Mouse (Mus musculus): ENCODE measurements at regions not wholly inside any gene's neighbourhood (a gene's known extent, or its start where the extent isn't known, plus 50 kb on each side); places are given as distances from the start of the nearest gene placed in this dataset.
A peak's percentile ranks its signal among the peaks of the same experiment; 100 is the strongest.
"Not testable (repeated sequence)": the region's sequence is repeated elsewhere in the genome, so short reads cannot be mapped to it uniquely, and the experiment has no call there.

GRCm38 (mm10) chrX:68486585-68486984 is 191.8 kb upstream of the Fmr1 start:
- intact Hi-C loops (cut with DNase I) = no loop called here

GRCm38 (mm10) chrX:68492052-68492451 is 186.3 kb upstream of the Fmr1 start:
- intact Hi-C loops (cut with DNase I); DNase-seq (ENCODE audit: low spot score in 2 of 2): not testable (repeated sequence)

More at GRCm38 (mm10) chrX:68486585-68486984, 191.8 kb upstream of the Fmr1 start:
- no peak for DNase-seq (ENCODE audit: low spot score in 2 of 2)

- no peak for DNase-seq (ENCODE audit: low spot score in 2 of 2)
- intact Hi-C loops (cut with DNase I) = no loop called here
Measured at GRCm38 (mm10) chrX:68494398-68495143, 183.8 kb upstream of the Fmr1 start.

- intact Hi-C loops (cut with DNase I) = no loop called here
- no peak for DNase-seq (ENCODE audit: low spot score in 2 of 2)
Measured at GRCm38 (mm10) chrX:68495144-68495493, 183.2 kb upstream of the Fmr1 start.

- intact Hi-C loops (cut with DNase I) = no loop called here
Measured at GRCm38 (mm10) chrX:68495751-68496150, 182.6 kb upstream of the Fmr1 start.

GRCm38 (mm10) chrX:68497886-68498285 is 180.5 kb upstream of the Fmr1 start:
- intact Hi-C loops (cut with DNase I) = no loop called here
- no peak for DNase-seq (ENCODE audit: low spot score in 2 of 2)

More at GRCm38 (mm10) chrX:68495751-68496150, 182.6 kb upstream of the Fmr1 start:
- DNase-seq (ENCODE audit: low spot score in 2 of 2) = no peak

GRCm38 (mm10) chrX:68502938-68503337 is 175.4 kb upstream of the Fmr1 start:
- no peak for DNase-seq (ENCODE audit: low spot score in 2 of 2)
- intact Hi-C loops (cut with DNase I) = no loop called here

GRCm38 (mm10) chrX:68507664-68508063 is 170.7 kb upstream of the Fmr1 start:
- intact Hi-C loops (cut with DNase I) = no loop called here
- no peak for DNase-seq (ENCODE audit: low spot score in 2 of 2)

GRCm38 (mm10) chrX:68512213-68512766 is 166.1 kb upstream of the Fmr1 start:
- intact Hi-C loops (cut with DNase I) = no loop called here
- DNase-seq (ENCODE audit: low spot score in 2 of 2) = no peak

GRCm38 (mm10) chrX:68546561-68546960 is 131.8 kb upstream of the Fmr1 start:
- DNase-seq (ENCODE audit: low spot score in 2 of 2) = peak; percentile 9 to 29
- intact Hi-C loops (cut with DNase I) = no loop called here

GRCm38 (mm10) chrX:68554031-68554430 is 124.3 kb upstream of the Fmr1 start:
- intact Hi-C loops (cut with DNase I) = no loop called here
- DNase-seq (ENCODE audit: low spot score in 2 of 2) = no peak

GRCm38 (mm10) chrX:68557717-68558116 is 120.6 kb upstream of the Fmr1 start:
- DNase-seq (ENCODE audit: low spot score in 2 of 2) = peak; percentile 1 to 6
- intact Hi-C loops (cut with DNase I) = no loop called here

GRCm38 (mm10) chrX:68585246-68585645 is 93.1 kb upstream of the Fmr1 start:
- intact Hi-C loops (cut with DNase I) = no loop called here
- DNase-seq (ENCODE audit: low spot score in 2 of 2) = peak; percentile 48 to 61

- intact Hi-C loops (cut with DNase I) = no loop called here
- no peak for DNase-seq (ENCODE audit: low spot score in 2 of 2)
Measured at GRCm38 (mm10) chrX:68622141-68622540, 56.2 kb upstream of the Fmr1 start.
